Mouse (Mus musculus): ENCODE measurements around the gene Mta3.

The Mta3 gene

GRCm38 (mm10) chr17:83706116-83706593 is at the start of gene Mta3:
TSS of gene Mta3 (plus strand) at chr17:83706163.
- peak; percentile 73 for DNase-seq

- no peak for DNase-seq
These were observed 48.6 kb upstream of the Mta3 start for GRCm38 (mm10) chr17:83657375-83657774.

- DNase-seq, result no peak
These were observed 47.0 kb upstream of the Mta3 start for GRCm38 (mm10) chr17:83658943-83659342.

GRCm38 (mm10) chr17:83664761-83665160 is 41.2 kb upstream of the Mta3 start:
- DNase-seq, result no peak

GRCm38 (mm10) chr17:83666597-83667287 is 39.2 kb upstream of the Mta3 start:
- DNase-seq, result no peak

- no peak for DNase-seq
These were observed 37.9 kb upstream of the Mta3 start for GRCm38 (mm10) chr17:83667934-83668690.

- no peak for DNase-seq
These were observed 33.3 kb upstream of the Mta3 start for GRCm38 (mm10) chr17:83672685-83673084.

GRCm38 (mm10) chr17:83677370-83677769 is 28.6 kb upstream of the Mta3 start:
- no peak for DNase-seq

GRCm38 (mm10) chr17:83681977-83682376 is 24.0 kb upstream of the Mta3 start:
- no peak for DNase-seq

- DNase-seq, result no peak
These were observed 21.5 kb upstream of the Mta3 start for GRCm38 (mm10) chr17:83684475-83684874.

- no peak for DNase-seq
These were observed 15.5 kb upstream of the Mta3 start for GRCm38 (mm10) chr17:83690418-83690817.

GRCm38 (mm10) chr17:83691379-83691778 is 14.6 kb upstream of the Mta3 start:
- no peak for DNase-seq

GRCm38 (mm10) chr17:83693941-83694340 is 12.0 kb upstream of the Mta3 start:
- no peak for DNase-seq

- no peak for DNase-seq
These were observed 10.2 kb upstream of the Mta3 start for GRCm38 (mm10) chr17:83695785-83696184.

GRCm38 (mm10) chr17:83699062-83699724 is 6.8 kb upstream of the Mta3 start:
- DNase-seq, result no peak

- DNase-seq, result no peak
These were observed 5.8 kb upstream of the Mta3 start for GRCm38 (mm10) chr17:83700125-83700524.

- DNase-seq, result no peak
These were observed 1.5 kb upstream of the Mta3 start for GRCm38 (mm10) chr17:83704469-83704868.

- no peak for DNase-seq
These were observed 429 bp upstream of the Mta3 start for GRCm38 (mm10) chr17:83705352-83706115.

- DNase-seq, result peak; percentile 40
These were observed 697 bp downstream of the Mta3 start for GRCm38 (mm10) chr17:83706594-83707126.

GRCm38 (mm10) chr17:83707372-83707771 is 1.4 kb downstream of the Mta3 start:
- DNase-seq, result no peak

- no peak for DNase-seq
These were observed 1.9 kb downstream of the Mta3 start for GRCm38 (mm10) chr17:83707846-83708245.

GRCm38 (mm10) chr17:83708256-83708655 is 2.3 kb downstream of the Mta3 start:
- no peak for DNase-seq

- no peak for DNase-seq
These were observed 2.9 kb downstream of the Mta3 start for GRCm38 (mm10) chr17:83708891-83709290.

All from right cerebral cortex, postnatal 25 days (tissue).